Mouse (Mus musculus): Measurements from ENCODE around the gene Tdrd3.

Tdrd3 gene

DNA sequence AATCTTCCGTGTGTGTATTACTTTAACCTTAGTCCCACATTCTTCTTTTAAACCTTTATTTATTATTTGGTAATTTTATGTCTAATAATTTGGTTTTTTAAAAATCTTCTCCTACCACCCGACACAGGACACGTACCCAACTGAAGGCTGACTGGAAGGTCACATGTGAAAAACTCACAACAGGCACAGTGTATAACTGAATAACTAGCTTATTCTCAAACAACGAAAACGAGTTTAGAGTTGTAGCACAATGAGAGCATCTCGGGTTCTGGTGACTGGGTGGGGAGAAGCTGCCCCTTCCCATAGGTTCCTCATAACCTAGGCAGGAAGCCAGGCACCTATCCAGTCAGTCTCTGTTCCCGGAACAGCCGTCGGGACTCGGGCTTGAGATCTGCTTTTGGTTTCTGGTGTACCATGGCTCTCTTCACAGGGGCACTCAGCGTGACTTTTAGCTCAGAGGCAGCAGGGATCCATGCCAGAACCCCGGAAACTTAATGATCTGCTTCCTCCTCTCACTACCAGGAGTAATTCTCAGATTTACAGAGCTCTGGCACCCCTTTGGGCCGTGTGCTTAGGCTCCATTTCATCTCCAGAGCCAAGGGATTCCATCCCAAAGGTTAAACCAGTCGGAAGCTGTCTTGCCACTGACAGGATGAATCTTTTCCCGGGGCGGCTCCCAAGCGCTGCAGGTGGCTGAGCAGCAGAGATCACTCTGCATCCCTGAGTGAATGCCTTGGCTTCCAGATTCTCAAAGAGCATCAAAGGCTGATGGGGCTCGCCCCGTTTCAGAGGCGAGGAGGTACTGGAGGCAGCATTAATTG, 151.4 kb downstream of the Tdrd3 start:
- peak; percentile 52 for DNase-seq

DNA sequence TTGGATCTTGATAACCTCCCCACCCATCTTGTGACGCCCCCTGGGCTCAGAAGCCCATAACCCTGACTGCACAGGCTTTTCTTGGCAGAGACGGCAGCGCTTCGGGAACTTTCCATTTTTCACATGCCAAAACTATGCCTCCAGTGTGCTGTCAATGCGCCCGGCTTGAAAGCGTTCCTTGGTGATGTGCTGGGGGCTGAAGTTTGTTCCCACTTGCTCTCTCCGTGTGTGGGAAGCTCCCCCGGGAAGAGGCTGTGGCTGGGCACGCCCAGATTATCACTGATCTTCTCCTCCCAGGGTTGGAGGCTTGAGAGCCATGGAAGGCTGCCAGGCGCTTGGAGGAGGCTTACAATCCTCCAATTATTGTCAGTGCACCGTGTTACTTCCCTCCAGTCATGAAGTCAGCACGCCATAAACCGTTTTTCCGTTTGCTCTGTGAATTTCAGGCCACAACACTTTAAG, 152.0 kb downstream of the Tdrd3 start:
- peak; percentile 66 for DNase-seq

DNA sequence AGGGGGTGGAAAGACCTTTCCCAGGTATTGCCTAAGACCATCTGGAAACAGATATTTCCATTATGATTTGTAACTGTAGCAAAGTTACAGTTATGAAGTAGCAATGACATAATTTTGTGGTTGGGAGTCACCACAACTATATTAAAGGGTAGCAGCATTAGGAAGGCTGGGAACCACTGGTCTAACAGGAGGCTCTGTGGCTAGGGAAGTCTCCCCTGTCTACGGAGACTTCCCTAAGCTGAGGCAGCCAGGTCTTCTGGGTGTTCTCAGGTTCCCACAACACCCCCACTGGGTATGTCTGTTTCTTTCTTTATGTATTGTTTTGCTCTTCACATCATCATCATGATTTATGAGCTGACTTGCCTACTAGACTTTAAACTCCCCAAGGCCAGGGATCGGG, 153.0 kb downstream of the Tdrd3 start:
- DNase-seq: no peak

GRCm38 (mm10) chr14:87572453-87572852, 156.0 kb downstream of the Tdrd3 start:
- DNase-seq: no peak

GRCm38 (mm10) chr14:87582610-87583009, 166.2 kb downstream of the Tdrd3 start:
- no peak for DNase-seq
